Mouse (Mus musculus): ENCODE results near the gene Tnni2.

GRCm38 (mm10) chr7:142400112-142400749, 41.4 kb upstream of the Tnni2 start:
- TF ChIP-seq TAL1 (IDR thresholded peaks at IDR 0.05; ENCODE audit: low read length), result no peak
- no peak for TF ChIP-seq GATA1 (IDR thresholded peaks at IDR 0.05; ENCODE audit: low read length)
